Mouse (Mus musculus): ENCODE measurements around the gene Tango2. TPM values are rescaled to one million over a fixed set of nuclear protein-coding genes. Genes with fewer than 3 reads are reported as not detected.

Tango2 gene
- 11.7 and 13.9 TPM in 2 replicates for total RNA-seq (2017)

DNA sequence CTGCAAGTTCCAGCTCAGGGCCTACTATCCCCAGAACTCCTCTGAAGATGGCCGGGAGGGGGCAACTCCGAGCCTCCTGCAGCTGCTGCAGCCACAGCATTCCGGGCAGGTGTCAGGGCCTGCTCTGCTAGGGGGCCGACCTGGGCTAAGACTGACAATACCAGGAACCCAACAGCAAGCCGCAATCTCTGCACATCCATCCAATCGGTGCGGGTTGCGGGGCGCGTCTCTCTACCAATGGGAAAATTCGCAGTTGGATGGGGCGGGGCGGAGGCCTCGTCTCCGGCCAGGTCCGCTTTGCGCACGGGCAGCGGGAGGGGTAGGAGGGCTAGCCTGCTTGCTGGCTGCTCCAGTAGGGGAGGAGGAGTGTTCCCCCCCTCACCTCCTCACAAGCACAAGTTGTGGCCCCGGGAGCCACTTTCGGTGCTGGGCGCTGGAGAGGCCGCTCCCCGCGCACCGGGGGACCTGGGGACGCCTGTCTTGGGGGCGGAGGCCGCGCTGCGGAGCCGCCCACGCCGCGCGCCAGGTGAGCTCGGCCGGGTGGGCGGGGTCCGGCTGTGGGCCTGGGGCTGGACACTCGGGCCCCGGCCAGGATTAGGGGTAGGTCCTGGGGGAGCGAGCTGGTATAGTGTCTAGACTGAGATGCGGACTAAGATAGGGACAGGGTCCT is at the start of gene Tango2, which contains the start of gene Arvcf:
TSS of gene Tango2 (minus strand) at position 173 of the 670 bp plus-strand sequence.
TSS of gene Arvcf (plus strand) at position 252 of the 670 bp plus-strand sequence.
- peak; percentile 25 to 41 for ATAC-seq (replicated peaks in 1 of 2; ENCODE audit: insufficient read depth in 1 of 2, low FRiP score in 2 of 2, low TSS enrichment in 1 of 2, low read depth in 1 of 2, poor library complexity in 2 of 2, severe bottlenecking in 2 of 2)

DNA sequence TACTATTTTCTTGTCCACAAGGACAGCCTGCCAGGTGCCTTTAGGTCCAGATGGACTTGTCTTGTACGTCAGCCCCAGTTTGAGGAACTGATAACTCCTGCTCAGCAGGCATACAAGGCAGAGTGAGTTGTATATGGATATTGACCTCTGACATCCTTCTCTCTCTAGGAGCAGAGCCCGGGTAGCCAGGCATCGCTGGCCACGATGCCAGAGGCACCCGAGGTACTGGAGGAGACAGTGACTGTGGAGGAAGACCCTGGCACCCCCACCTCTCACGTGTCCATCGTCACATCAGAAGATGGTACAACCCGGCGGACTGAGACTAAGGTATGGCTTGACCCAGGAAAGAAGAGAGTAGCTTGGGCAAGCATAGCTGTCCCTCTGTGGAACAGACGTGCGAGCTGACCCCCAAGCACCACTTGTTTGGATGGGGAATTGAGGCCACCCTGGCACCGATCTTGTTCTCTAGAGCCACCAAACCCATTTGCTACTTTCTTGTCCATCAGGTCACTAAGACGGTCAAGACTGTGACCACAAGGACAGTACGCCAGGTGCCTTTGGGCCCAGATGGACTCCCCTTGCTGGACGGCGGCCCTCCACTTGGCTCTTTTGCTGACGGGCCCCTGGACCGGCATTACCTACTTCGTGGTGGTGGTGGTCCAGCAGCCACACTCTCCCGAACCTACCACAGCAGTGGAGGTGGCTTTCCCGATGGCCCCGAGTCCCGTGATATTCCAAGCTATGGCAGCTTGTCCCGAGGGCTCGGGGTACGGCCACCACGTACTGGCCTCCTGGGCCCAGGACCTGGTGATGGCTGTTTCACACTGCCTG is 49.1 kb upstream of the Tango2 start:
- no peak for ATAC-seq (replicated peaks in 1 of 2; ENCODE audit: insufficient read depth in 1 of 2, low FRiP score in 2 of 2, low TSS enrichment in 1 of 2, low read depth in 1 of 2, poor library complexity in 2 of 2, severe bottlenecking in 2 of 2)

- ATAC-seq (replicated peaks in 1 of 2; ENCODE audit: insufficient read depth in 1 of 2, low FRiP score in 2 of 2, low TSS enrichment in 1 of 2, low read depth in 1 of 2, poor library complexity in 2 of 2, severe bottlenecking in 2 of 2): no peak
Measured at GRCm38 (mm10) chr16:18396201-18396600, 48.3 kb upstream of the Tango2 start.

DNA sequence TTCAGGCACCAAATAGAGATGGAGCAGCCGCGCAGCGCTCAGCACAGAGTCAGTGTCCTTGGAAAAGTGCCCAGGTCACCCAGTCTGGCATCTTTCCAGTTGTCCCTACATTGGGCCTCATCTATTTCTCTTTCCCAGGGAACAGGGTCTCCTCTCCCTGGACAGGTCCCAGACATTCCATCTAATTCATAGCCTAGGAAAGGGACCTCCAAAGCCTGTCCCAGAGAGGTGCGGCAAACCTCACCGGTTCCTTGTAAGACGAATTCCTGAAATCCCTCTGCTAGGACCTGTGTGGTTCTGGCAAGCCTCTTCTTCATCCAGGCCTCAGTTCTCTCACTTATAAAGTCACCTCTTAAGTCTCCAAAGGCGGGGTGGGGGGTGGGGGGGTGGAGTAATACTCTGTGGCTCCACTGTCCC is 47.7 kb upstream of the Tango2 start:
- no peak for ATAC-seq (replicated peaks in 1 of 2; ENCODE audit: insufficient read depth in 1 of 2, low FRiP score in 2 of 2, low TSS enrichment in 1 of 2, low read depth in 1 of 2, poor library complexity in 2 of 2, severe bottlenecking in 2 of 2)

DNA sequence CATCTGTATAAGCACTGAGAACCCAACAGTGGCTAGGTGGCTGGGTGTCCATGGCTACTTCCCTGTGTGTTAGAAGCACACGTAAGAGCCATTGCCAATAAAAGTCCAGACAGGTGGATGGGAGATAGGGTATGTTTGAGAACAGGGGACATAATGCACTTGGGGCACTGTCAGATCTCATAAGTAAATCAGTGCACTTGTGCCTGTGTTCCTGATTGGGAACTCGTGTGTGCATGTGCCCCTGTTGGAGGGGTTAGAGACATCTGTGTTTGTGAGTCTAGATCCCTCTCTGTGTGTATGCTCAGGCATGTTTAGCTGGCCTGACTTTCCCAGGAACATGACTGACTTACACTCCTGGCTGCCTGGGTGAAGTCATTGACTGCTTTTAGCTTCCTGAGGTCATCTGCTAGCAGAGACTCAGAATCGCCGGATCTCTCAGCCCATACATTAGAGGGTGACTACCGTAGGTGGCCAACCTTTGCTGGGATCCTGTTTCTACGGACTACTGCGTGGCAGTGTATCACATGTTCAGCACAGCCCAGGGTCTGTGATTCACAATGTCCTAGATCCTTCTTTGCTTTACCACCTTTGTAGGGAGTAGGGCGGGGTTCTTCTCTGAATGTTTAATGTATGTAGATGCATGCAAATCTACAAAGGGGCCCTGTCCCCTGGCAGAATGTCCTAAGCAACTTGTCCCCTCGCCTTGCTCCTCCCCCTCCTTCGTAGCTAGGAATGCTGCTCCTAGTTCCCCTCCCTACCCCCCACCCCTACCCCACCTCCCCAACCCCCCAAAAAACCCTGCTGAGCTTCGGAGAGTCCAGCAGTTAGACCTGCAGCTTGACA is 47.1 kb upstream of the Tango2 start:
- no peak for ATAC-seq (replicated peaks in 1 of 2; ENCODE audit: insufficient read depth in 1 of 2, low FRiP score in 2 of 2, low TSS enrichment in 1 of 2, low read depth in 1 of 2, poor library complexity in 2 of 2, severe bottlenecking in 2 of 2)

DNA sequence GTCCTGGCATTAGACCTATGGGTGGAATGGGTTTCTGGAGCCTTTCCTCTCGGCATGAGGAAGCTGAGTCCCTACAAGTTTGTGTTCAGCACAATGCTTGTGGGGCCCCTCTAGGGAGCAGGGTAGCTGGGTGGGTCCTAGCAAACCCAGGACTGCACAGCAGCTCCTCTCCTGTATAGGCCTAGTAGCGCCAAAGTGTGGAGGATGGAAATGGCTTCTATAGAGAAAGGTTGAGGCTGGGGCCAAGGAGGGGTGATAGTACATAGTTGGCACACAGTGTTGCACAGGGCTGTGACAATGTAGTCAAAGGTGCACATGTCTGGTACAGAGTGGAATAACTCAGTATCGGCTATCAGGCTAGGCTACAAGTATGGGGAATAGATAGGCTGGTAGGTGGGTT is 46.2 kb upstream of the Tango2 start:
- ATAC-seq (replicated peaks in 1 of 2; ENCODE audit: insufficient read depth in 1 of 2, low FRiP score in 2 of 2, low TSS enrichment in 1 of 2, low read depth in 1 of 2, poor library complexity in 2 of 2, severe bottlenecking in 2 of 2): no peak

- ATAC-seq (replicated peaks in 1 of 2; ENCODE audit: insufficient read depth in 1 of 2, low FRiP score in 2 of 2, low TSS enrichment in 1 of 2, low read depth in 1 of 2, poor library complexity in 2 of 2, severe bottlenecking in 2 of 2): no peak
Measured at GRCm38 (mm10) chr16:18393595-18393994, 45.7 kb upstream of the Tango2 start.

DNA sequence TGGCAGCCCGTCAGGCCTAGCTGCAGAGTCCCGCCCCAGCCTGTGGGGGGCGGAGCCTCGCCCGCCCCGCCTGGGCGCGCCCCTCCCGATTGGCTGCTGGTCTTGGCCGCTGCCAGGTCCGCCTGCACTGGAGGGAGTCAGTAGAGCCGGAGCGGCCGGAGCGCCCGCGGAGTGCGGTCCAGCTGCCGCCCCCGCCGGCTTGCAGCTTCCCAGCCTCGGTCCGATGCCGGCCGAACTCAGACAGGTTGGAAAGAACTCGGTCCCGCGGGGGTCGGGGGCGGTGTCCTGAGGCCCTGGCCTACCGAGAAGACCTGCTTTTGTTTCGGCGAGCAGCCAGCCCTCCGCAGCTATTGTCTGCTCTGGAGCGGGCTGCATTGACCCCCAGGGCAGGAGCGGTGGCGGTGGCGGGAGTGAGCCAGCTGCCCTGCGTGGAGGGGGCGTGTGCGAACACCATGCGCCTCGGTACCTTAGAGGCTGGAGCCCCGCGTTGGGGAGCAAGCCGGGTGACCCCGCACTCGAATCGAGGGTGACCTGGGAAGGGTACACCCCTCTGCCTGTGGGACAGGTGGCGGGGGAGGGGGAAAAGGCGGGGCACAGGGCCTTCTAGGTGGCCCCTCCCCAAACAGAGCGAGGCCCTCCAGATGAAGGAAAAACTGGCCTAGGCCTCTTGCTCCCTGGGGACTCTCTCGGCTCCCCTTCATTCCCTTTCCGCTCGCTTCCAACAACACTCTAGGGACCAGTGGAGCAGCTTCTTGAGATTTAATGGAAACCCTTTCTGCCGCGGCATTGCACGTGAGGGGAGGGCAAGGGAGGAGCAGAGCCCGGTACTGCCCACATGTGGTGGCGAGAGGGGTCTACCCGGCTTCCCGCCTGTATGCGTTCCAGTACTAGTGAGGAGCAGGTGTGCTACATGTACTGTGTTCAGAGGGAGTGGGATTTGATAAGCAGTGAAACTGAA is 44.8 kb upstream of the Tango2 start:
- peak; percentile 76 to 84 for ATAC-seq (replicated peaks in 1 of 2; ENCODE audit: insufficient read depth in 1 of 2, low FRiP score in 2 of 2, low TSS enrichment in 1 of 2, low read depth in 1 of 2, poor library complexity in 2 of 2, severe bottlenecking in 2 of 2)

DNA sequence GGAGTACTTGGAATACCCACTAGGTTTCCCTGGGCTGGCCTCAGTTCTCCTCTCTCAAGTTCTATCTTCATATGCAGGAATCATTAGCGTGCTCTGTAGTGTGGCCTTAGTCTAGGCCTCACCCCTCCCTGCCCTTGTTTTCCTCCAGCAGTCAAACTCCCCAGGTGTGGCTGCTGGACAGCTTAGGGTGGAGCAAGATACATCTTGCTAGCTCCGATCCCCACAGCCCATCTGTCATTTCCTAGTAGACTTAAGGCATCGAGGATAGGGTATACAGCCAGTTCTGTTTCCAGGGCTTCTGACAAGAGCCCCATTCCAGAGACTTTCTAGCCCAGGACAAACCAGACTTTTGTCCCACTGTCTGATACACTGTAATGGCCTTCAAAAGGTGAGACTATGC is 43.8 kb upstream of the Tango2 start:
- no peak for ATAC-seq (replicated peaks in 1 of 2; ENCODE audit: insufficient read depth in 1 of 2, low FRiP score in 2 of 2, low TSS enrichment in 1 of 2, low read depth in 1 of 2, poor library complexity in 2 of 2, severe bottlenecking in 2 of 2)

- ATAC-seq (replicated peaks in 1 of 2; ENCODE audit: insufficient read depth in 1 of 2, low FRiP score in 2 of 2, low TSS enrichment in 1 of 2, low read depth in 1 of 2, poor library complexity in 2 of 2, severe bottlenecking in 2 of 2): no peak
Measured at GRCm38 (mm10) chr16:18391127-18391526, 43.2 kb upstream of the Tango2 start.

GRCm38 (mm10) chr16:18390399-18390798 is 42.5 kb upstream of the Tango2 start:
- no peak for ATAC-seq (replicated peaks in 1 of 2; ENCODE audit: insufficient read depth in 1 of 2, low FRiP score in 2 of 2, low TSS enrichment in 1 of 2, low read depth in 1 of 2, poor library complexity in 2 of 2, severe bottlenecking in 2 of 2)

DNA sequence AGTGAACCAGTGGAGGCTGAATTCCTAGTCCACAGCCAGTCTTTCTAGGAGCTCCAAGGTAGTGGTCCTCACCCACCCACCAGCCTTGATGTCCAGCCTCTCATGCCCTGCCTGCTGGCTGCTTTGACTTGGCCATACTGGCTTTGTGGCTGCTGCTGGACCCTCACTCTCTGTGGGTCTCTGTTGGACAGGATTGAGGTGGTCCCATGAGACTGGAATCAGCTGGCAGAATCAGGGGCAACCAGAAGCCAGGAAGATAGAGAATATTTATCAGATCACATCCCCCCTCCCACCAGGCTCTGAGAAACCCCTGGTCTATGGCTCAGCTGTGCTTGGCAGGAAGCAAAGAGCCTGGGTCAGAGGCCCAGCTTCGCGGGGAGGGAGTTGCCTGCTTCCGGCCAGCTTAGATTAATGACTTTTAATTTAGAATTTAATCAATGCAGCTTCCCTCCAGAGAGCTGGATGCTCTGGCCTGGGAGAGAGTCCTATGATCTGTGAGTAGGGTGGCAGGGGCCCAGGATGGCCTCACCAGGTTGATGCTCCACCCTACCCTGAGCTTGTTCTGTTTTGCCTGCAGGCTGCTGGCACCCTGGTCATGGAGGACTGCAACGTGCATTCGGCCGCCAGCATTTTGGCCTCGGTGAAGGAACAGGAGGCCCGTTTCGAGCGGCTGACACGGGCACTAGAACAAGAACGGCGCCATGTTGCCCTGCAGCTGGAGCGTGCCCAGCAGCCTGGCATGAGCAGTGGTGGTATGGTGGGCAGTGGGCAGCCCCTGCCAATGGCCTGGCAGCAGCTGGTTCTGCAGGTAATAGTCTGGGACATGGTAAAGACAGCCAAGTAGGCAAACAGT is 40.9 kb upstream of the Tango2 start:
- ATAC-seq (replicated peaks in 1 of 2; ENCODE audit: insufficient read depth in 1 of 2, low FRiP score in 2 of 2, low TSS enrichment in 1 of 2, low read depth in 1 of 2, poor library complexity in 2 of 2, severe bottlenecking in 2 of 2): no peak

- peak in 1 of 2 experiments; percentile 6; a peak in 1 of 4 replicates for ATAC-seq (replicated peaks in 1 of 2; ENCODE audit: insufficient read depth in 1 of 2, low FRiP score in 2 of 2, low TSS enrichment in 1 of 2, low read depth in 1 of 2, poor library complexity in 2 of 2, severe bottlenecking in 2 of 2)
Measured at GRCm38 (mm10) chr16:18387704-18388582, 40.0 kb upstream of the Tango2 start.

DNA sequence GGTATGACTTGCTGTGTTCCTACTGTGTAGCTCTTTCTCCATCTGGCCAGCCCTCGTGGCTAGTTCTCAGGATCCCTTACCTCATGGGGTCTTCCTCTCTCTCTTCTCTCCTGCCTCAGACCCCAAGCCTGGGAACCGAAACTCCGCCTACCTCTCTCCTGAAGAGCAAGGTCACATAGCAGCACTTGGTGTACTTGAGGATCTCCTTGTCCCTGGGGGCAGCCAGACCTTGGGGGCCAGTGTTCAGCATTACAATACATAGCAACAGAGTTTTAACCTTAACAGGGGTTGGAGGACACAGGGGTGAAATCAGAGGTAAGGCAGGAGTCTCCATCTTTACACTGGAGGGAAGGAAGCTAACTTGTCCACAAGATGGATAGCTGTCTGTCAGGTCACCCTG is 39.1 kb upstream of the Tango2 start:
- no peak for ATAC-seq (replicated peaks in 1 of 2; ENCODE audit: insufficient read depth in 1 of 2, low FRiP score in 2 of 2, low TSS enrichment in 1 of 2, low read depth in 1 of 2, poor library complexity in 2 of 2, severe bottlenecking in 2 of 2)

DNA sequence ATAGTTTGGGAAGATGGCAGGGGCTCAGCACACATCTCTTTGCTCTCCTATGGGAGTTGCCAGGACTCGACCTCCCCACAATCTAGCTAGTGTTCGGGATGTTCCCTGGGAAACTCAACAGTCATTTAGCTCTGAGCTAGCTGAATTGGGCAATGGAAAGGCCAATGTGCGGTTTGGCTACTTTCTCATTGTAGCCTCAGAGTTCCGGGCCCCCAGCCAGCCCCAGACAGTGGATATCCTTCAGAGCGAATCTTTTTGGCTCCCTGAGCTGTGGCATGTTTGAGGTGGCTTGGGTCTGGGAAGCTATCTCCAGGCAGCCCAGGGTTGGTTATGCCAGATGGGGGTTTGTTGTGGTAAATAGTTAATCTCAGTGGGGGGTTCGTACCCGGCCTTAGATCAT is 38.5 kb upstream of the Tango2 start:
- no peak for ATAC-seq (replicated peaks in 1 of 2; ENCODE audit: insufficient read depth in 1 of 2, low FRiP score in 2 of 2, low TSS enrichment in 1 of 2, low read depth in 1 of 2, poor library complexity in 2 of 2, severe bottlenecking in 2 of 2)
